In the genomic region with DNA sequence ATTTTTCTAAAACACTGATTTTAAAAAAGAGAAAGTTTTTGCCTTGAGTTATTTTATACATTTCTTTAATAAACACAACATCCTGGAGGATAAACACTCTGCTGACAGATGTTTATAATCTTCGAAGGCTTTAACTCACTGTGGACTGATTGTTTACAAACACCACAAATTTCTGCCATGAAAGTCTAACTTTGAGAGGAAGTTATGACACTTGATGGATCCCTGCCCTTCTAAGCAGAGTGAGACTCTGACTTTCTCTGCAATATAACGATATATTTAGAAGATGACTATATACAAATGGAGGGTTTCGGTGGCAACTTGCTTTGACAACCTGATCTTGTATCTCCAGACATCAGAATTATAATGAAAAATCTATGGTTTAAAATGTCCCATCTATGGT, we compare ENCODE assay signal across 16 mouse cellular contexts.
"Had no signal": no experiment of that assay in that cellular context is flagged by ENCODE, and none has a peak within 500 bp of the region (broad histone marks: within the 10 kb centered on the region; RNA-seq: fewer than 3 reads in every experiment).

No protein-coding gene starts in this region.

- H3K36me3 ChIP-seq: neural tube, embryonic 13.5 days; neural tube, embryonic 15.5 days; stomach, embryonic 15.5 days had no signal

- DNase-seq: retina, postnatal 1 day; right cerebral cortex, adult 18-20 months; right cerebral cortex, postnatal 14 days; right cerebral cortex, postnatal 25 days; right cerebral cortex, postnatal 4 days; spleen, adult 18-20 months; thymus, adult 18-20 months; thymus, adult 2 months; thymus, postnatal 14 days; thymus, postnatal 25 days; thymus, postnatal 36 days; thymus, postnatal 4 days had no signal

- H3K4me2 ChIP-seq: neural tube, embryonic 13.5 days; neural tube, embryonic 15.5 days; stomach, embryonic 15.5 days had no signal

- H3K4me3 ChIP-seq: neural tube, embryonic 13.5 days; neural tube, embryonic 15.5 days; stomach, embryonic 15.5 days had no signal

- H3K4me1 ChIP-seq: neural tube, embryonic 13.5 days; neural tube, embryonic 15.5 days; stomach, embryonic 15.5 days had no signal

- H3K9me3 ChIP-seq: neural tube, embryonic 13.5 days; neural tube, embryonic 15.5 days; stomach, embryonic 15.5 days had no signal

- H3K27ac ChIP-seq: neural tube, embryonic 13.5 days; neural tube, embryonic 15.5 days; stomach, embryonic 15.5 days; stomach, postnatal 0 days had no signal

- H3K9ac ChIP-seq: neural tube, embryonic 13.5 days; neural tube, embryonic 15.5 days; stomach, embryonic 15.5 days had no signal

- H3K27me3 ChIP-seq: neural tube, embryonic 13.5 days; neural tube, embryonic 15.5 days; stomach, embryonic 15.5 days had no signal
